Mouse (Mus musculus) hindbrain, postnatal 0 days (tissue): ENCODE results near the gene Fam169a. TPM values are rescaled to one million over a fixed set of nuclear protein-coding genes. Genes with fewer than 3 reads are reported as not detected.

ENCODE experiments used
- ATAC-seq: fragments of 200-750 bp; cut with Nextera tagmentation; 2 replicates; pipeline ENCODE4 v1.8.0; 2017; ENCODE audit warnings: mild to moderate bottlenecking, moderate TSS enrichment, moderate library complexity
- DNase-seq: peaks from one replicate; pipeline ENCODE4 v3.0.0-alpha.2; 2015; ENCODE audit warnings: low spot score
- H3K27ac ChIP-seq: fragments of 300-500 bp; sonication (generic); 2 replicates; pipeline ENCODE4 v1.5.1; 2014; ENCODE audit warnings: mild to moderate bottlenecking
- H3K27me3 ChIP-seq: fragments of 300-500 bp; sonication (generic); 2 replicates; pipeline ENCODE4 v1.6.1; 2014; ENCODE audit warnings: low read length, mixed read lengths; ENCODE audit not compliant: insufficient read depth
- H3K36me3 ChIP-seq: fragments of 300-500 bp; sonication (generic); 2 replicates; pipeline ENCODE4 v1.6.1; 2014; ENCODE audit warnings: low read length, mixed read lengths; ENCODE audit not compliant: insufficient read depth
- H3K4me1 ChIP-seq: fragments of 300-500 bp; sonication (generic); 2 replicates; pipeline ENCODE4 v1.6.1; 2014; ENCODE audit warnings: antibody characterized with exemption, low read length, mixed read lengths; ENCODE audit not compliant: insufficient read depth
- H3K4me2 ChIP-seq: fragments of 300-500 bp; sonication (generic); 2 replicates; pipeline ENCODE4 v1.6.1; 2014; ENCODE audit warnings: low read depth, mild to moderate bottlenecking, low read length, moderate library complexity, mixed read lengths
- H3K4me3 ChIP-seq: fragments of 300-500 bp; sonication (generic); 2 replicates; pipeline ENCODE4 v1.5.1; 2014; ENCODE audit warnings: low read length
- H3K9ac ChIP-seq: fragments of 300-500 bp; sonication (generic); replicated peaks from 2 replicates; pipeline ENCODE4 v1.6.1; 2014; ENCODE audit warnings: mild to moderate bottlenecking, low read length, moderate library complexity, mixed read lengths
- H3K9me3 ChIP-seq: fragments of 300-500 bp; sonication (generic); 2 replicates; pipeline ENCODE4 v1.6.1; 2016; ENCODE audit warnings: low read length, mixed read lengths
- CTCF ChIP-seq: IDR thresholded peaks from 2 replicates; pipeline ENCODE4 v1.5.1; 2016; ENCODE audit warnings: antibody characterized with exemption, control low read depth, low read depth
- WGBS: fragments of 180-500 bp; shearing (Covaris S2); extraction: QIAGEN DNeasy Blood & Tissue Kit; methylation state at CpG from one replicate; pipeline ENCODE4 v1.1.7; 2014; 5-methylcytosine and 5-hydroxymethylcytosine counted together
- polyA plus RNA-seq: library from polyadenylated mRNA; unstranded; fragments of >200 nt; fragmentation: Nextera tagmentation; extraction: Ambion mirVana; gene quantifications from 2 replicates; pipeline ENCODE4 v1.2.1, GENCODE M21; 2015
- total RNA-seq: library from RNA; depleted of rRNA; stranded (reverse); fragments of >200 nt; gene quantifications from 2 replicates; pipeline ENCODE4 v1.2.3, GENCODE M21; 2014; rRNA removed

Gene Fam169a
- 25.7 and 27.8 TPM in 2 replicates for total RNA-seq
- polyA plus RNA-seq: 22.3 and 24.8 TPM in 2 replicates

DNA sequence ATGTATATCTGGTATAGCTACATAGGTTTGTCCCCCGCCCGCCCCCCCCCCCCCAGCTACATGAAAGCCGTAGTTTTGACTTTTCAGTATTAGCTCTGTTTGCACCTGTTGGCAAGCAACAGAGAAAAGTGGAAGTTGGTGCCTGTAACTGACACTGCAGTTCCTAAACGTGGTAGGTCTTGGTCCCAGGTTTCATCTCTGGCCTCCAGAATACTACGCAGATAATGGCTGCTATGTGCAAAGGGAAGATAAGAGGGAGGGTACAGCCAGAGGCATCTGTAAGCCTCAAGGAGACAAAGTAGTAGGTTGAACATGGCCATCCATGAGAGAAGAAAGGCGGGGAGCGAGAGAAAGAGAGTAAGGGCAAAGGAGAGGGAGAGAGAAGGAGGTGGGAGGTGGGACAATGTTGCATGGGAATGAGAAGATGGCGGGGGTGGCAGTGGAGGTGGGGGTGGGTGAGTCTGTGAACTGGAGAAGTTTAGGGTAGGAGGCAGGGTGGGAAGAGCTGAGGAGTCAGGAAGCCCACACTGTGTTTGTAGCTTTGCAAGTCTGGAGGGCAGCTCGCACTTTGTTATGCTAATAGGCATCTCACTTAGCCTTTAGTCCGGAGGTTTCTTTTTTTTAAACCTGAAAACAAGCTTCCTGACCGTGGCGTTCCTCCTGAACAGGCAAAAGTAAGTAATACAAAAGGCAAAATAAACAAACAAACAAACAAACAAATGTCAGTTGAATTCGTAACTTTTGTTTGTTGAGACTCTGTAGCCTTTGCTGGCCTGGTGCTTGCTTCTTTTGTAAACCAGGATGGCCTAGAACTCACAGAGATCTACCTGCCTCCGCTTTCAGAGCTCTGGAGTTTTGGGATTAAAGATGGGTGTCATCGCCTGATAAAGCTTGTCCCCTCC, at the start of gene Fam169a:
Fam169a (plus strand) TSS at position 638 of the 902 bp plus-strand sequence.
- 43% methylated on average over 15 of the region's 15 CpGs for WGBS

DNA sequence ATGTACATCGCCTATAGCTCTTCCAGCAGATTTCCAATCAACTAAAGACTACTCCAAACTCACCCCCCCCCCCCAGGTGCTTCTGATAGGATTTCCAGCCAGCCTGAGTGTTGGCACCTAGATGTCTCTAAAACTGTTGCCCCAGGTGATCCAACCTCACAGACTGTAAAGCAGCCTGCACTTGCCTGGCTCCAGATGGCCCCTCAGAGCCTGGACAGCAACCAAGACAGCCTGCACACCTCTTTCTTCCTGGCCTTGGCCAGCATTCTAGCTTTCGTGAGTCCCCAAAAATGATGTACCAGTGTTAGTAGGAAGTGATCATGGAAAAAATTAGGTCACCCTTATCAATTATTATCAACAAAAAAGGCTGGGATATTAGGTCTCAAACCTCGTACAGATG, 49.4 kb upstream of the Fam169a start:
- no peak for TF ChIP-seq CTCF
- no peaks in the 10 kb centered on the region for H3K9me3 ChIP-seq
- H3K9ac ChIP-seq: no peak overlapping the region
- no peak for ATAC-seq
- H3K36me3 ChIP-seq: no peaks in the 10 kb centered on the region
- DNase-seq: peak; percentile 7
- no peak overlapping the region for H3K4me2 ChIP-seq
- H3K27me3 ChIP-seq: no peaks in the 10 kb centered on the region
- no peaks in the 10 kb centered on the region for H3K4me1 ChIP-seq
- 81% methylated on average over 3 of the region's 3 CpGs for WGBS
- H3K4me3 ChIP-seq: no peak overlapping the region
- no peak overlapping the region for H3K27ac ChIP-seq

More for the DNA sequence above, at the start of gene Fam169a:
- Histone ChIP-seq H3K9me3 (no peaks in the 10 kb centered on the region), H3K4me2 (no peak within 1 kb of the TSS), H3K4me1 (no peaks in the 10 kb centered on the region), H3K9ac (no peak within 1 kb of the TSS), H3K4me3 (no peak within 1 kb of the TSS), H3K36me3 (no peaks in the 10 kb centered on the region), H3K27me3 (no peaks in the 10 kb centered on the region), H3K27ac (no peak within 1 kb of the TSS)
- DNase-seq (no peak), ATAC-seq (no peak)
- TF ChIP-seq CTCF: no peak

DNA sequence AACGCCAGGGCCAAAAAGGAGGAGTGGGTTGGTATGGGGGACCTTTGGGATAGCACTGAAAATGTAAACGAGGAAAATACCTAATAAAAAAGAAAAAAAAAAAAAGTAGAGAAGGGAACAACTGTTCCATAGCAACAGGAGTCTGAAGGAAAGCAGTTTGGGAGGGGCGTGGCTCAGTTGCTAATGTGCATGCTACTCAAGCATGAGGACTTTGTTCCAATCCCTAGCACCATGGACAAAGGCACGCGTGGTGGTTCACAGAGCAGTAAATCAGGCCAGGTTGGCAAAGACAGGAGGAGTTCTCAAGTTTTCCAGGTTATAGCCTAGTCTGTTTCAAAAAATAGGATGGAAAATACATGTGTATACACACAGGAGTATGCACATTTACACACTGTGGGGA, 47.0 kb upstream of the Fam169a start:
- no peak overlapping the region for H3K27ac ChIP-seq
- H3K9ac ChIP-seq: no peak overlapping the region
- H3K4me2 ChIP-seq: no peak overlapping the region
- ATAC-seq: no peak
- DNase-seq: no peak
- TF ChIP-seq CTCF: no peak
- WGBS: 44% methylated on average over 5 of the region's 5 CpGs
- no peak overlapping the region for H3K4me3 ChIP-seq
- H3K4me1 ChIP-seq: no peaks in the 10 kb centered on the region
- H3K9me3 ChIP-seq: no peaks in the 10 kb centered on the region
- H3K27me3 ChIP-seq: no peaks in the 10 kb centered on the region
- no peaks in the 10 kb centered on the region for H3K36me3 ChIP-seq

DNA sequence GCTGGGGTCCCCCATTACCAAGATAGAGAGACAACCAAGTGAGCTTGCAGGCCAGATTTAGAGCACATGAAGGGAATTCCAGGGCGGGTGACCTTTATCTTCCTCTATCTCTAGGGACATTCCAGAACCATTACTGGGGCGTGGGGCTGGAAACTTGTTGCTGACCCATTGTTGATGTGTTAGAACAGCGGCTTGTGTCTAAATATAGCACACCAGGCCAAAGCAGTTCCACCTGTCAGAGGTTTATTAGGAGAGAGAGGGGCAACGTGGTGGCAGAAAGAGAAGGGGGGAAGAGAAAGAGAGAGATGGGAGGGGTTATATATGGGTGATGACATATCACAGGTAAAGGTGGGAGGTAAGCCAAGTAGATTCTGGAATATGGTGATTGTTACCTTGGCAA, 45.2 kb upstream of the Fam169a start:
- Histone ChIP-seq H3K27me3 (no peaks in the 10 kb centered on the region), H3K4me3 (no peak overlapping the region), H3K36me3 (no peaks in the 10 kb centered on the region), H3K4me1 (no peaks in the 10 kb centered on the region), H3K4me2 (no peak overlapping the region), H3K9ac (no peak overlapping the region), H3K9me3 (no peaks in the 10 kb centered on the region), H3K27ac (no peak overlapping the region)
- DNase-seq: no peak
- 61% methylated on average over 4 of the region's 4 CpGs for WGBS
- no peak for TF ChIP-seq CTCF
- no peak for ATAC-seq

DNA sequence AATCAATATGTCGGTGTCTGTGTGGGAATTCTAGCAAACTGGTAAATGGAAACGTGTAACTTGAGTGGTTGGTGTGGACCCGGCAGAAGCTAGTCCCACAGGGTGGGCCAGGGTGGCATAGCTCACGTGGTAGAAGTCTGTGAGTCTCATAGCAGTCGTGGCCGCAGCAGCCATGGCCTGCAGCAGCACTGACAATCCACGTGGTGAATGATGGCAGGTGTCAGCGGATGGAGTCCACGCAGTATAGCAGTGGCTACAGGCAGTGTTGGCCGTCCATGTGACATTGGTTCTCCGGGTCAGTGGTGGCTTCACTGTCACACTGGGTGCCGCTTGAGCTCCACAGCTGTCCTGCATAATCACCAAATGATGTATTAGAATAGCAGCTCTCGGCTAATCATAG, 37.0 kb upstream of the Fam169a start:
- TF ChIP-seq CTCF: no peak
- H3K27ac ChIP-seq: no peak overlapping the region
- DNase-seq (no peak), ATAC-seq (no peak)
- WGBS: 91% methylated on average over 13 of the region's 13 CpGs
- no peaks in the 10 kb centered on the region for H3K27me3 ChIP-seq
- H3K4me2 ChIP-seq: no peak overlapping the region
- no peaks in the 10 kb centered on the region for H3K9me3 ChIP-seq
- H3K4me3 ChIP-seq: no peak overlapping the region
- H3K4me1 ChIP-seq: no peaks in the 10 kb centered on the region
- H3K9ac ChIP-seq: no peak overlapping the region
- H3K36me3 ChIP-seq: no peaks in the 10 kb centered on the region

DNA sequence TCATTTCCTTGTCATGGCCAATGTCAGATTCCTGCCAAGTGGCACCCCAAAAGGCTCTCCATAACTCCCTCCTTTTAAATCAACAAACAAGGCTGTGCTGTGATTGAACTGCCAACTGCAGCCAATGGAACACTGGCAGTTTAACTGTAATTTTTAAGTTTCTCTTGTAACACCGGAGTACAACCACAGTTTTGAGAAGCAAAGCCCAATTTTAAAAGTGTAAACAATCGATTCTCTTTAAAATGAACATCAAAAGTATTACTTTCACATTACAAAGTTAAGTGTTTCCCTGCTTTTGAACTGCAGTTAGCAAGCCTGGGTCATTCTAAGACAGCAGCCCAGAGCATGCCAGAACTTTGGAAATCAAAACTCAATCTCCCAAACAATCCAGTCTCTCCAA, 32.8 kb upstream of the Fam169a start, which contains the start of gene 1700029F12Rik:
1700029F12Rik (minus strand) TSS at position 101 of the 400 bp plus-strand sequence.
- Histone ChIP-seq H3K4me1 (no peaks in the 10 kb centered on the region), H3K9me3 (no peaks in the 10 kb centered on the region), H3K27ac (no peak within 1 kb of the TSS), H3K36me3 (no peaks in the 10 kb centered on the region), H3K4me3 (no peak within 1 kb of the TSS), H3K27me3 (no peaks in the 10 kb centered on the region), H3K4me2 (no peak within 1 kb of the TSS), H3K9ac (no peak within 1 kb of the TSS)
- no peak for TF ChIP-seq CTCF
- WGBS: 89% methylated on average over 2 of the region's 2 CpGs
- ATAC-seq (no peak), DNase-seq (no peak)

DNA sequence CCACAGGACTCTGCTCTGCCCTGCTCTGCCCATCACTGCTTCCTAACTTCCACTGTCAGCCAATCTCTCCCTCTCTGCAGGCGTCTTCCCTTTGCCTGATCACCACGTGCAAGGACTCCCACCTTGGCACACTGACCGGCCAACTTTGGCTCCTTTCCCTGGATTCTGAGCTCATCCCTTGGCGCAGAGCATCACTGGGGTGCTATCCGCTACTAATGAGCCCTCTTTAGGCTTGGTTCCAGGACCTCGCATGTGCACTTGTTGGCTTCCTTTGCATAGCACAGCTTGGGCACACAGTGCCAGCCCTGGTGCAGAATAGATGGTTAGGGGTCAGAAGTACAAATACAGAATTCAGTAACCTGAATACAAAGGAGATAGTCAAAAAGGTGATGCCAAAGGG, 15.9 kb upstream of the Fam169a start:
- no peak overlapping the region for H3K4me3 ChIP-seq
- DNase-seq: peak; percentile 76
- H3K36me3 ChIP-seq: no peaks in the 10 kb centered on the region
- 36% methylated on average over 6 of the region's 6 CpGs for WGBS
- no peaks in the 10 kb centered on the region for H3K27me3 ChIP-seq
- no peak overlapping the region for H3K9ac ChIP-seq
- no peak for TF ChIP-seq CTCF
- H3K4me2 ChIP-seq: no peak overlapping the region
- H3K4me1 ChIP-seq: no peaks in the 10 kb centered on the region
- no peak overlapping the region for H3K27ac ChIP-seq
- no peaks in the 10 kb centered on the region for H3K9me3 ChIP-seq
- peak; percentile 63 for ATAC-seq
